17 mouse cellular contexts compared by ENCODE assay signal in genomic region chr1:51536076-51536475, GRCm38 (mm10).
"Had no signal": no experiment of that assay in that cellular context is flagged by ENCODE, and none has a peak within 500 bp of the region (broad histone marks: within the 10 kb centered on the region; RNA-seq: fewer than 3 reads in every experiment).

No protein-coding gene starts in this region.

- ATAC-seq: lung, postnatal 0 days; midbrain, embryonic 13.5 days; midbrain, embryonic 15.5 days had no signal

- H3K36me3 ChIP-seq: lung, embryonic 15.5 days; midbrain, embryonic 13.5 days; midbrain, embryonic 15.5 days; neural tube, embryonic 12.5 days; stomach, embryonic 15.5 days had no signal

- H3K4me1 ChIP-seq: midbrain, embryonic 13.5 days; midbrain, embryonic 15.5 days; neural tube, embryonic 12.5 days had no signal

- H3K4me2 ChIP-seq: lung, embryonic 15.5 days; midbrain, embryonic 11.5 days; midbrain, embryonic 13.5 days; midbrain, embryonic 15.5 days; neural tube, embryonic 12.5 days; stomach, embryonic 15.5 days had no signal

- H3K27ac ChIP-seq: lung, embryonic 15.5 days; macrophage; midbrain, embryonic 13.5 days; midbrain, embryonic 15.5 days; neural tube, embryonic 12.5 days; stomach, embryonic 15.5 days; stomach, postnatal 0 days had no signal

- H3K9ac ChIP-seq: lung, embryonic 15.5 days; midbrain, embryonic 13.5 days; midbrain, embryonic 15.5 days; neural tube, embryonic 12.5 days; stomach, embryonic 15.5 days had no signal

- H3K9me3 ChIP-seq: lung, embryonic 15.5 days; megakaryocyte, embryonic 14.5 days; midbrain, embryonic 13.5 days; midbrain, embryonic 15.5 days; neural tube, embryonic 12.5 days; stomach, embryonic 15.5 days had no signal

- DNase-seq: lung, adult 2 months; lung, postnatal 14 days; lung, postnatal 36 days; right cerebral cortex, postnatal 14 days; thymus, adult 2 months; thymus, postnatal 25 days; thymus, postnatal 4 days had no signal

- H3K27me3 ChIP-seq: lung, embryonic 15.5 days; megakaryocyte, embryonic 14.5 days; midbrain, embryonic 13.5 days; midbrain, embryonic 15.5 days; neural tube, embryonic 12.5 days; stomach, embryonic 15.5 days had no signal

- H3K4me3 ChIP-seq: lung, embryonic 15.5 days; megakaryocyte, embryonic 14.5 days; midbrain, embryonic 13.5 days; midbrain, embryonic 15.5 days; neural tube, embryonic 12.5 days; stomach, embryonic 15.5 days had no signal
